Mouse (Mus musculus) erythroblast, embryonic 14.5 days (primary cell): ENCODE results near the gene Fgfr2.

ENCODE experiments used
- GATA1 ChIP-seq: IDR thresholded peaks from 2 replicates; pipeline ENCODE4 v1.6.1; 2012; ENCODE audit warnings: low read length, inconsistent platforms, mixed read lengths
- TAL1 ChIP-seq: IDR thresholded peaks from 3 replicates; pipeline ENCODE4 v1.6.1; 2012; ENCODE audit warnings: low read length, inconsistent platforms, mixed read lengths

GRCm38 (mm10) chr7:131150179-131150578, 1973.0 kb downstream of the Fgfr2 start:
- no peak for TF ChIP-seq GATA1
- TF ChIP-seq TAL1 = no peak
